Mouse (Mus musculus): Measurements from ENCODE around the gene Ttc25. TPM values are rescaled to one million over a fixed set of nuclear protein-coding genes. Genes with fewer than 3 reads are reported as not detected.

The Ttc25 gene
- polyA plus RNA-seq, 2 experiments = 0.03 to 0.13 TPM

- no peaks in the 10 kb centered on the region for H3K27me3 ChIP-seq (ENCODE audit: control insufficient read depth, insufficient read depth, low read length)
- H3K9me3 ChIP-seq (ENCODE audit: control insufficient read depth, low read length) = no peaks in the 10 kb centered on the region
- WGBS (ENCODE audit: insufficient replicate concordance) = 81% methylated on average over 12 of the region's 12 CpGs
- no peak overlapping the region for H3K4me2 ChIP-seq (ENCODE audit: low read depth)
- ATAC-seq (ENCODE audit: insufficient read depth) (no peak), DNase-seq (ENCODE audit: low read depth in 3 of 3, low spot score in 3 of 3) (no peak)
- H3K4me1 ChIP-seq (replicated peaks; ENCODE audit: control insufficient read depth in 2 of 2, insufficient read depth in 2 of 2, low read length in 1 of 2) = peaks cover 0 to 14% of the 10 kb centered on the region in 2 experiments; a peak in 3 of 4 replicates
- H3K4me3 ChIP-seq (ENCODE audit: insufficient read depth in 1 of 2, low read depth in 2 of 2, low read length in 2 of 2) = no peak overlapping the region
- no peak overlapping the region for H3K9ac ChIP-seq (replicated peaks)
- no peak overlapping the region for H3K27ac ChIP-seq
- H3K36me3 ChIP-seq (replicated peaks; ENCODE audit: control insufficient read depth, insufficient read depth, low read depth) = peaks cover 10% of the 10 kb centered on the region
- TF ChIP-seq EP300 (IDR thresholded peaks at IDR 0.05; ENCODE audit: low read depth) = no peak
- no peak for TF ChIP-seq CTCF (IDR thresholded peaks at IDR 0.05; ENCODE audit: low read depth)
These were observed 40.3 kb upstream of the Ttc25 start for GRCm38 (mm10) chr11:100504990-100505660.

DNA sequence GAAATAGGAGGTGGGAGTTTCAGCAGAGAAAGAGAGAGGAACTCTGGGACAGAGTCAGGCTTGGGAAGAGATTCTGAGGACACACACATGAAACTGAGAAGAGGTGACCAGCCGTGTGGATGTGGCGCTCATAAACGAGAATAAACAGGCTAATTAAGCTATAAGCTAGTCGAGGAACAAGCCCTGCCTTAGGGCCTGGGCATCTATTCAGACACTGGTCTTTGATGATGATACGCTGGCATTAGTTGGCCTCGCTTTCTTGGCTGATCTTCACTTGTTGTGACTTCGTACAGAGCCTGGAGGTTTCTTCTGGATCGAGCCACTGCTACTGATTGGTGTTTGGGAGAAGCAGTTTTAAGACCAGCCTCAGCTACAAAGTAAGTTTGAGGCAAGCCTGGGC is 39.4 kb upstream of the Ttc25 start:
- no peaks in the 10 kb centered on the region for H3K9me3 ChIP-seq (ENCODE audit: control insufficient read depth, low read length)
- H3K4me3 ChIP-seq (ENCODE audit: insufficient read depth in 1 of 2, low read depth in 2 of 2, low read length in 2 of 2) = no peak overlapping the region
- H3K4me1 ChIP-seq (replicated peaks; ENCODE audit: control insufficient read depth in 2 of 2, insufficient read depth in 2 of 2, low read length in 1 of 2) = peaks cover 0 to 6% of the 10 kb centered on the region in 2 experiments; a peak in 2 of 4 replicates
- ATAC-seq (ENCODE audit: insufficient read depth) (no peak), DNase-seq (ENCODE audit: low read depth in 3 of 3, low spot score in 3 of 3) (no peak)
- H3K27me3 ChIP-seq (ENCODE audit: control insufficient read depth, insufficient read depth, low read length) = no peaks in the 10 kb centered on the region
- no peak for TF ChIP-seq CTCF (IDR thresholded peaks at IDR 0.05; ENCODE audit: low read depth)
- no peak for TF ChIP-seq EP300 (IDR thresholded peaks at IDR 0.05; ENCODE audit: low read depth)
- H3K9ac ChIP-seq (replicated peaks) = no peak overlapping the region
- WGBS (ENCODE audit: insufficient replicate concordance) = 82% methylated on average over 8 of the region's 8 CpGs
- no peak overlapping the region for H3K4me2 ChIP-seq (ENCODE audit: low read depth)
- H3K36me3 ChIP-seq (replicated peaks; ENCODE audit: control insufficient read depth, insufficient read depth, low read depth) = peaks cover 10% of the 10 kb centered on the region
- H3K27ac ChIP-seq = no peak overlapping the region

DNA sequence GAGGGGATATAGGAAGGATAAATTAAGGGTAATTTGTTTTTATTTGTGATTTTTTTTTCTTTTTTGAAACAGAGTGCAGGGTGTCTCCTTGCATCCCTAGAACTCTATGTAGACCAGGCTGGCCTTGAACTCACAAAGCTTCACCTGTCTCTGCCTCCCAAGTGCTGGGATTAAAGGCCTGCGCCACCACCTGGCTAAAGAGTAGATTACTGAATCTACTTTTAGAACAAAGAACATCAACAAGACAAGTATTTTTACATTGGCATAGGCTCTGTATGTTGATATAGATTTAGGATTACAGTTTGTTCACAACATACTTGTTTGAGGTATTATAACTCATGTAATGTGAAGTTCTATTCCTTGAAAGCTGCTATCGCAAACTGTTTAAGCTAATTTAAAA is 34.9 kb upstream of the Ttc25 start:
- H3K27ac ChIP-seq = no peak overlapping the region
- no peak for ATAC-seq (ENCODE audit: insufficient read depth)
- WGBS (ENCODE audit: insufficient replicate concordance) = 86% methylated on average over 2 of the region's 2 CpGs
- H3K4me1 ChIP-seq (replicated peaks; ENCODE audit: control insufficient read depth in 2 of 2, insufficient read depth in 2 of 2, low read length in 1 of 2) = no peaks in the 10 kb centered on the region
- H3K36me3 ChIP-seq (replicated peaks; ENCODE audit: control insufficient read depth, insufficient read depth, low read depth) = peaks cover 15% of the 10 kb centered on the region
- H3K4me2 ChIP-seq (ENCODE audit: low read depth) = no peak overlapping the region
- no peaks in the 10 kb centered on the region for H3K27me3 ChIP-seq (ENCODE audit: control insufficient read depth, insufficient read depth, low read length)
- H3K9me3 ChIP-seq (ENCODE audit: control insufficient read depth, low read length) = no peaks in the 10 kb centered on the region
- H3K9ac ChIP-seq (replicated peaks) = no peak overlapping the region
- no peak for DNase-seq (ENCODE audit: low read depth in 3 of 3, low spot score in 3 of 3)
- no peak for TF ChIP-seq CTCF (IDR thresholded peaks at IDR 0.05; ENCODE audit: low read depth)
- TF ChIP-seq EP300 (IDR thresholded peaks at IDR 0.05; ENCODE audit: low read depth) = no peak
- no peak overlapping the region for H3K4me3 ChIP-seq (ENCODE audit: insufficient read depth in 1 of 2, low read depth in 2 of 2, low read length in 2 of 2)

GRCm38 (mm10) chr11:100512384-100512783 is 33.0 kb upstream of the Ttc25 start:
- Histone ChIP-seq H3K9ac (replicated peaks) (no peak overlapping the region), H3K36me3 (replicated peaks; ENCODE audit: control insufficient read depth, insufficient read depth, low read depth) (peaks cover 28% of the 10 kb centered on the region), H3K4me1 (replicated peaks; ENCODE audit: control insufficient read depth in 2 of 2, insufficient read depth in 2 of 2, low read length in 1 of 2) (no peaks in the 10 kb centered on the region), H3K4me3 (ENCODE audit: insufficient read depth in 1 of 2, low read depth in 2 of 2, low read length in 2 of 2) (no peak overlapping the region), H3K9me3 (ENCODE audit: control insufficient read depth, low read length) (no peaks in the 10 kb centered on the region), H3K4me2 (ENCODE audit: low read depth) (no peak overlapping the region), H3K27ac (no peak overlapping the region), H3K27me3 (ENCODE audit: control insufficient read depth, insufficient read depth, low read length) (no peaks in the 10 kb centered on the region)
- 84% methylated on average over 1 of the region's 1 CpGs for WGBS (ENCODE audit: insufficient replicate concordance)
- ATAC-seq (ENCODE audit: insufficient read depth) = no peak
- TF ChIP-seq EP300 (IDR thresholded peaks at IDR 0.05; ENCODE audit: low read depth) = no peak
- peak; percentile 36 for TF ChIP-seq CTCF (IDR thresholded peaks at IDR 0.05; ENCODE audit: low read depth)
- no peak for DNase-seq (ENCODE audit: low read depth in 3 of 3, low spot score in 3 of 3)

GRCm38 (mm10) chr11:100513716-100514115 is 31.7 kb upstream of the Ttc25 start:
- Histone ChIP-seq H3K27me3 (ENCODE audit: control insufficient read depth, insufficient read depth, low read length) (no peaks in the 10 kb centered on the region), H3K4me2 (ENCODE audit: low read depth) (no peak overlapping the region), H3K4me3 (ENCODE audit: insufficient read depth in 1 of 2, low read depth in 2 of 2, low read length in 2 of 2) (no peak overlapping the region), H3K27ac (no peak overlapping the region), H3K36me3 (replicated peaks; ENCODE audit: control insufficient read depth, insufficient read depth, low read depth) (peaks cover 30% of the 10 kb centered on the region), H3K9me3 (ENCODE audit: control insufficient read depth, low read length) (no peaks in the 10 kb centered on the region), H3K4me1 (replicated peaks; ENCODE audit: control insufficient read depth in 2 of 2, insufficient read depth in 2 of 2, low read length in 1 of 2) (no peaks in the 10 kb centered on the region), H3K9ac (replicated peaks) (no peak overlapping the region)
- ATAC-seq (ENCODE audit: insufficient read depth) (no peak), DNase-seq (ENCODE audit: low read depth in 3 of 3, low spot score in 3 of 3) (no peak)
- TF ChIP-seq CTCF (IDR thresholded peaks at IDR 0.05; ENCODE audit: low read depth) (no peak), EP300 (IDR thresholded peaks at IDR 0.05; ENCODE audit: low read depth) (no peak)
- WGBS (ENCODE audit: insufficient replicate concordance) = 72% methylated on average over 10 of the region's 10 CpGs

All from liver, embryonic 14.5 days (tissue).